ENCODE assay signal across 8 mouse cellular contexts in the genomic region with DNA sequence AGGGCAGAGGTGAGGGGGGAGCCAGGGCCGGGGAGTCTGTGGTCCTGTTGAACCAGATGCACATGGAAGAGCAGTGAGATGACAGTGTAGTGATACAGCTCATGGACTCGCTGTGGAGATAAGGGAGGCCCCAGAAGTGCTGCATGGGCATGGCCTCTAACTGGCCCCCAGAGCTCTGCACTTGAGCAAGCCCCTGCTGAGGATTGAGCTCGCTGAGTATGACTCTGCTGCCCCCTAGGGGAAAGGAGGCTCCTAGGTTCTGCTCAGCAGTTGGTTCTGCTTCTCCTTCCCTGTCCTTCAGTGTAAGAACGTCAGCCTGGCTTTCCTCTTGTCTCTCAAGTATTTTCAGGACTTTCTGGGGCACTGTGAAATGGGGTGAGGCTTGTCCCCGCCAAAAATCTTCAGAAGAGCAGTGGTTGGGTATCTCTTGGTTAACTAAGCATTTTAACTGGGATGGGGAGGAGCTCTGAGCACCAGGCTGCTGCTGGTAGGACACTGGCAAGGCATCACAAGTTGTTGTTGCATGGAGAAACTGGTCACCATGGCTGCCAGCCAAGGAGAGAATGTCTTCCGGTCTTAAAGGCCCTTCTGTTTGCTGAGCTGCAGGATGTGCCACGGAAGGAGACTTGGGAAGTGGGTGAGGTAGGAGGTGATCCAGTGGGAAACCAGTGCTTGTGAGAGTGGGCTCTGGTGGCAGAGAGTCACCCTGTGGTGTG. TPM values are rescaled to one million over a fixed set of nuclear protein-coding genes. Genes with fewer than 3 reads are reported as not detected.
DNase-seq lines count a peak whose midpoint lies in the region; ATAC-seq and TF ChIP-seq lines count a peak whose summit lies in the region.

No protein-coding gene starts in this region.

- H3K27ac ChIP-seq in forebrain, embryonic 12.5 days: no peak overlapping the region
- H3K27ac ChIP-seq in heart, postnatal 0 days (ENCODE audit: low read depth): no peak overlapping the region
- H3K27ac ChIP-seq in liver, embryonic 15.5 days (replicated peaks): peak overlapping the region; percentile 48; the same call in 1 of the 2 replicates
- no peak overlapping the region for H3K27ac ChIP-seq in neural tube, embryonic 13.5 days (replicated peaks)

- H3K36me3 ChIP-seq in E14TG2a.4 (ENCODE audit: insufficient read depth, low read length): no peaks in the 10 kb centered on the region
- H3K36me3 ChIP-seq in forebrain, embryonic 12.5 days (replicated peaks): no peaks in the 10 kb centered on the region
- no peaks in the 10 kb centered on the region for H3K36me3 ChIP-seq in heart, postnatal 0 days (replicated peaks; ENCODE audit: control insufficient read depth, insufficient read depth, low read length)
- H3K36me3 ChIP-seq in liver, embryonic 15.5 days (replicated peaks): no peaks in the 10 kb centered on the region
- no peaks in the 10 kb centered on the region for H3K36me3 ChIP-seq in neural tube, embryonic 13.5 days

- no peak overlapping the region for H3K4me2 ChIP-seq in forebrain, embryonic 12.5 days
- H3K4me2 ChIP-seq in heart, postnatal 0 days (ENCODE audit: low read depth, low read length): no peak overlapping the region
- peak overlapping the region; percentile 30; the same call in 1 of the 2 replicates for H3K4me2 ChIP-seq in liver, embryonic 15.5 days
- no peak overlapping the region for H3K4me2 ChIP-seq in neural tube, embryonic 13.5 days

- H3K9me3 ChIP-seq in E14TG2a.4 (ENCODE audit: low read length): no peaks in the 10 kb centered on the region
- H3K9me3 ChIP-seq in forebrain, embryonic 12.5 days: no peaks in the 10 kb centered on the region
- H3K9me3 ChIP-seq in heart, postnatal 0 days (replicated peaks; ENCODE audit: control insufficient read depth, low read length): no peaks in the 10 kb centered on the region
- no peaks in the 10 kb centered on the region for H3K9me3 ChIP-seq in liver, embryonic 15.5 days (replicated peaks)
- H3K9me3 ChIP-seq in neural tube, embryonic 13.5 days: no peaks in the 10 kb centered on the region

- WGBS in forebrain, embryonic 12.5 days: 33% methylated on average over 7 of the region's 7 CpGs
- WGBS in heart, postnatal 0 days: 15% methylated on average over 7 of the region's 7 CpGs
- 14% methylated on average over 7 of the region's 7 CpGs for WGBS in liver, embryonic 15.5 days (ENCODE audit: insufficient replicate concordance)
- 32% methylated on average over 7 of the region's 7 CpGs for WGBS in neural tube, embryonic 13.5 days

- H3K4me1 ChIP-seq in E14TG2a.4 (replicated peaks; ENCODE audit: low read depth, low read length): peaks cover 73% of the 10 kb centered on the region
- H3K4me1 ChIP-seq in forebrain, embryonic 12.5 days: peaks cover 6% of the 10 kb centered on the region
- H3K4me1 ChIP-seq in heart, postnatal 0 days (ENCODE audit: control insufficient read depth, insufficient read depth): no peaks in the 10 kb centered on the region; the same call in 1 of the 2 replicates
- H3K4me1 ChIP-seq in liver, embryonic 15.5 days (replicated peaks): peaks cover 55% of the 10 kb centered on the region
- H3K4me1 ChIP-seq in neural tube, embryonic 13.5 days (replicated peaks): peaks cover 16% of the 10 kb centered on the region

- peaks cover 16% of the 10 kb centered on the region for H3K27me3 ChIP-seq in E14TG2a.4 (ENCODE audit: insufficient read depth, low read length)
- 0 out of 2 replicates have a peak, but pooled peaks cover 13% of the 10 kb centered on the region for H3K27me3 ChIP-seq in forebrain, embryonic 12.5 days
- 0 out of 2 replicates have a peak, but pooled peaks cover 3% of the 10 kb centered on the region for H3K27me3 ChIP-seq in heart, postnatal 0 days (ENCODE audit: control insufficient read depth, insufficient read depth, low read length)
- H3K27me3 ChIP-seq in liver, embryonic 15.5 days: peaks cover 52% of the 10 kb centered on the region
- no peaks in the 10 kb centered on the region for H3K27me3 ChIP-seq in neural tube, embryonic 13.5 days

- no peak overlapping the region for H3K9ac ChIP-seq in forebrain, embryonic 12.5 days
- no peak overlapping the region for H3K9ac ChIP-seq in heart, postnatal 0 days (replicated peaks; ENCODE audit: low read depth, low read length)
- no peak overlapping the region for H3K9ac ChIP-seq in liver, embryonic 15.5 days
- 0 out of 2 replicates have a peak overlapping the region, but pooled peaks have one; percentile 26 for H3K9ac ChIP-seq in neural tube, embryonic 13.5 days

- peak; percentile 88 for TF ChIP-seq CTCF in E14TG2a.4 (conservative IDR thresholded peaks at IDR 0.05; ENCODE audit: low read length)
- TF ChIP-seq CTCF in heart, postnatal 0 days (IDR thresholded peaks at IDR 0.05; ENCODE audit: low read depth): peak; percentile 98

- peak overlapping the region; percentile 27; the same call in 1 of the 2 replicates for H3K4me3 ChIP-seq in E14TG2a.4 (replicated peaks; ENCODE audit: low read length)
- H3K4me3 ChIP-seq in forebrain, embryonic 12.5 days (replicated peaks): no peak overlapping the region
- H3K4me3 ChIP-seq in heart, postnatal 0 days (ENCODE audit: low read depth, low read length): no peak overlapping the region
- no peak overlapping the region for H3K4me3 ChIP-seq in liver, embryonic 15.5 days (replicated peaks)
- no peak overlapping the region for H3K4me3 ChIP-seq in neural tube, embryonic 13.5 days

- no peak for TF ChIP-seq EP300 in heart, postnatal 0 days (IDR thresholded peaks at IDR 0.05; ENCODE audit: low read depth)

- ATAC-seq in forebrain, embryonic 12.5 days (ENCODE audit: low FRiP score): peak; percentile 61
- peak; percentile 87 for ATAC-seq in heart, postnatal 0 days (ENCODE audit: insufficient read depth, low read depth)
- ATAC-seq in liver, embryonic 15.5 days (ENCODE audit: insufficient read depth): peak; percentile 75
- ATAC-seq in neural tube, embryonic 13.5 days (ENCODE audit: low read depth): peak; percentile 87

- peak; percentile 78 for DNase-seq in c-Kit-positive CD71-positive TER-119-negative erythroid progenitor cells, embryonic 14.5 days (ENCODE audit: low read depth)
- peak; percentile 89 for DNase-seq in heart, postnatal 0 days (ENCODE audit: low spot score)
- DNase-seq in kidney, postnatal 36 days: peak; percentile 78 to 87
- peak; percentile 58 for DNase-seq in telencephalon, adult 2 months (ENCODE audit: low read depth, low spot score)

RNA-seq across cellular contexts. Expression of a gene that starts 3.0 kb away (rescaled TPM):
- polyA plus RNA-seq in forebrain, embryonic 12.5 days (2016; fragmentation: Nextera tagmentation; extraction: Ambion mirVana): not detected in 2 replicates
- not detected in 2 replicates for total RNA-seq in heart, postnatal 0 days (2014; rRNA removed; ENCODE audit: low replicate concordance)
- not detected in 2 replicates for polyA plus RNA-seq in heart, postnatal 0 days (2015; fragmentation: Nextera tagmentation; extraction: Ambion mirVana)
- polyA plus RNA-seq in liver, embryonic 15.5 days (2015; fragmentation: Nextera tagmentation; extraction: Ambion mirVana): not detected in 2 replicates
- polyA plus RNA-seq in neural tube, embryonic 13.5 days (2015; fragmentation: Nextera tagmentation; extraction: Ambion mirVana): not detected in 2 replicates

RNA-seq across cellular contexts. Expression of a gene that starts 16.5 kb away (rescaled TPM):
- polyA plus RNA-seq in forebrain, embryonic 12.5 days (2016; fragmentation: Nextera tagmentation; extraction: Ambion mirVana): not detected in 2 replicates
- total RNA-seq in heart, postnatal 0 days (2014; rRNA removed; ENCODE audit: low replicate concordance): not detected in 2 replicates
- polyA plus RNA-seq in heart, postnatal 0 days (2015; fragmentation: Nextera tagmentation; extraction: Ambion mirVana): not detected in 2 replicates
- 0.02 TPM in 1 of 2 replicates, not detected in the other for polyA plus RNA-seq in liver, embryonic 15.5 days (2015; fragmentation: Nextera tagmentation; extraction: Ambion mirVana)
- polyA plus RNA-seq in neural tube, embryonic 13.5 days (2015; fragmentation: Nextera tagmentation; extraction: Ambion mirVana): not detected in 2 replicates

RNA-seq across cellular contexts. Expression of a gene that starts 18.0 kb away (rescaled TPM):
- polyA plus RNA-seq in forebrain, embryonic 12.5 days (2016; fragmentation: Nextera tagmentation; extraction: Ambion mirVana): 0.05 TPM in 1 of 2 replicates, not detected in the other
- total RNA-seq in heart, postnatal 0 days (2014; rRNA removed; ENCODE audit: low replicate concordance): not detected in 2 replicates
- polyA plus RNA-seq in heart, postnatal 0 days (2015; fragmentation: Nextera tagmentation; extraction: Ambion mirVana): 0.18 TPM in 1 of 2 replicates, not detected in the other
- not detected in 2 replicates for polyA plus RNA-seq in liver, embryonic 15.5 days (2015; fragmentation: Nextera tagmentation; extraction: Ambion mirVana)
- polyA plus RNA-seq in neural tube, embryonic 13.5 days (2015; fragmentation: Nextera tagmentation; extraction: Ambion mirVana): 0.17 TPM in 1 of 2 replicates, not detected in the other

RNA-seq across cellular contexts. Expression of a gene that starts 18.4 kb away (rescaled TPM):
- polyA plus RNA-seq in forebrain, embryonic 12.5 days (2016; fragmentation: Nextera tagmentation; extraction: Ambion mirVana): 0.17 and 0.28 TPM in 2 replicates
- not detected in 2 replicates for total RNA-seq in heart, postnatal 0 days (2014; rRNA removed; ENCODE audit: low replicate concordance)
- polyA plus RNA-seq in heart, postnatal 0 days (2015; fragmentation: Nextera tagmentation; extraction: Ambion mirVana): not detected in 2 replicates
- not detected in 2 replicates for polyA plus RNA-seq in liver, embryonic 15.5 days (2015; fragmentation: Nextera tagmentation; extraction: Ambion mirVana)
- 0.03 TPM in 1 of 2 replicates, not detected in the other for polyA plus RNA-seq in neural tube, embryonic 13.5 days (2015; fragmentation: Nextera tagmentation; extraction: Ambion mirVana)

RNA-seq across cellular contexts. Expression of a gene that starts 34.6 kb away (rescaled TPM):
- polyA plus RNA-seq in forebrain, embryonic 12.5 days (2016; fragmentation: Nextera tagmentation; extraction: Ambion mirVana): not detected in 2 replicates
- total RNA-seq in heart, postnatal 0 days (2014; rRNA removed; ENCODE audit: low replicate concordance): not detected in 2 replicates
- polyA plus RNA-seq in heart, postnatal 0 days (2015; fragmentation: Nextera tagmentation; extraction: Ambion mirVana): not detected in 2 replicates
- polyA plus RNA-seq in liver, embryonic 15.5 days (2015; fragmentation: Nextera tagmentation; extraction: Ambion mirVana): not detected in 2 replicates
- polyA plus RNA-seq in neural tube, embryonic 13.5 days (2015; fragmentation: Nextera tagmentation; extraction: Ambion mirVana): not detected in 2 replicates
